Mouse (Mus musculus): ENCODE data around the gene Krt23.

Gene Krt23

DNA sequence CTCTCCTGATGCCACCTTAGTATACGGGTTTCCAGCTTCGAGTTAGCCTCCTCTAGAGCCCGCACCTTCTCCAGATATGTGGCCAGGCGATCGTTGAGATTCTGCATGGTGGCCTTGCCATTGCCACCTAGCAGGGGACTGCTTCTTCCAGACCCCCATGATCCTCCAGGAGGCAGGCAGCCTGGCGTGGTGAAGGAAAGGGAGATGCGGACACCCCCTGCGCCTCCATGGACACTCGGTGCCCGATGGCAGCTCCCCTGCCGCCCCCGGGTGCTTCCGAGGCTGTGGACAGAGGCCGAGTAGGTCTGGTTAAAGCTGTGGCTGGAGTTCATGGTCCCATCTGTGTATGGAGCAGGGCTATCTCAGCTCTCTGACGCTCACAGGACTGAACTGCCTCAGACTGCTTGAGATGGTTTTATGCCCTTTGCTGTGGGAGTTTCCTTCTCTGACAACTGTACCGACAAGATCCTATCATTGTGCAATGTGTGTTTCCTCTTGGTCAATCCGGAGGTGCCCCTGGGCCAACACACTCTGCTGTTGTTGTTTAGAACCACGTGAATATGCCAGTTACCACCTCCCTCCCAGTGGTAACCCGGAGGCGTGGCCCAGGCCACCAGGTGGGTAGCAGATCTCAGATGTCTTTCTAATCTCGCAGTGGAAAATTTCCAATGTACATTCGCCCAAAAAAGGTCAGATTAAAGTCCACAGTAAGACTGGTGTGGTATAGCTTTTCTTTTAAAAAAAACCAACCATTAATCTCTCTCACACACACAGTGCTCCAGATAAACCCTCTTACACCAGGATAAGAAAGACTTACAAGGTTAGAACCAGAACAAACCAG lies at the start of gene Krt23:
Gene Krt23, minus strand, starts transcription at position 405 of the 841 bp plus-strand sequence.
- ATAC-seq (ENCODE audit: insufficient number of reproducible peaks, low FRiP score, low TSS enrichment) = no peak

DNA sequence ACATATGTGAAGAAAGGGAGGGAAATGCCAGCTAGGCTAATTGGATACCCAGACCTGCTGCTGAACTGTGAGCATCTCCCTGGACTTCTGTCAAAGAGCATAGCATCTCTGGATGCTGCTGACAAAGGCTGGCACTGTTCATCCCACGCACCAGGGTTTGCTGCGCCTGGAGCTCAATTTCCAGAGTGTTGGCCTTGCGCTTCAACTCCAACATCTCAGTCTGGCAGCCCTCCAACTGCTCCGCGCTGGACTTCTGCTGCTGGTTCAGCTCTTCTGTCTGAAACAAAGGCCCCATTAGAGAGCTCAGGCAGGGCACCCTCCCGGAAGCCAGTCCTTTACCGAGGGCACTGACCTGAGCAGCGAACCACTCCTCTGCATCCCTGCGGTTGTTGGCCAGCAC lies 46.8 kb upstream of the Krt23 start:
- ATAC-seq (ENCODE audit: insufficient number of reproducible peaks, low FRiP score, low TSS enrichment) = no peak

GRCm38 (mm10) chr11:99521288-99521860 lies 28.4 kb upstream of the Krt23 start, which contains the start of gene Krt39:
Gene Krt39 (minus strand): TSS chr11:99521338.
- no peak for ATAC-seq (ENCODE audit: insufficient number of reproducible peaks, low FRiP score, low TSS enrichment)

GRCm38 (mm10) chr11:99514098-99514497 lies 21.2 kb upstream of the Krt23 start:
- no peak for ATAC-seq (ENCODE audit: insufficient number of reproducible peaks, low FRiP score, low TSS enrichment)

DNA sequence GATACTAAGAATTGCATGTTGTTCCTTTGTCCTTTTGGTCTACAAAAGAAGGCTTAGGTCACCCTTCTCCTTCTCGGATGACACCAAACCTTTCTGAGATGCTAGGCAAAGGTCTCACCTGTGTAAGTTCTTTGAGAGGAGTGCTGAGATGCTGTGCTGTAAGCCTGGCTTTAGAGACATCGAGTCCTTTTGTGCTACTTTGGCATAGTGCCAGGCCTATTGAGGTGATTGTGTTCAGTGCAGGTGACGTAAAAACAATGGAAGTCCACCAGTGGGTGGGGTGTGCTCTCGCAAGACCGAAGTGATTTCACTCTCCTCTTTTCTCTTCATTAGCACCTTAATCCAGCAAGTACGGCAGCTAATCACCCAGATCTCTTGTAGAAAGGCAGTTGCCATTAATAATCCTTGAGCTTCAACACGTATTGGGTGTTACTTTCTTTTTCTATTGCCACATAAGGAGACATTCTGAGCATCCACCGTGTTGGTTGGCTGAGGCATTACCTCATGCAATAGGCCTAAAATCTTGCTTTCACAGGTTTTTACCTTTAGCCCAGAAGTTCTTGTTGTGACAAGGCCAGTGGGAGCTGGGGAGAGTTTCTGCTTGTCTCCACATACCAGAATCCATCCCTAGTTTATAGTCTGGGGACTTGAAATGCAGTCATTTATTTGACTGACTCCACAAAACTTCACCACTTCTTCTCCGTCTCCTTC lies 7.3 kb upstream of the Krt23 start:
- ATAC-seq (ENCODE audit: insufficient number of reproducible peaks, low FRiP score, low TSS enrichment) = no peak

DNA sequence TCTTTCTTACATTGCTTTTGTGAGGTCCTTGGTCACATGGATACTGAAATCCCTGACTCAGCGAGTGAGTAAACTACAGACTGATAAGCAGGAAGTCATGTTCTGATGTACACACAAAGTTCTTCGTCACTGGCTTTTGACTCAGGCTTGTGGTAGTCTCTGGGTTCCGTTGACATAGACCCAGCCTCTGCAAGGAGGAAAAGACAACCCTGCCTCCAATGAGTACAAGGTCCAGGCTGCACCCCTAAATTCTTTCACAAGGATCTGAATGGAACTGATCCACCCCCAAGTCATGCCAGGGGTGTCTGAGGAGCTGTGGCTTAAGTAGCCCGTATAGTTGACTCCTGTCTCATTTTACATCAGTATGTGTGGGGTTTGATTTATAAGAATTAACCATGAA lies 3.5 kb upstream of the Krt23 start:
- ATAC-seq (ENCODE audit: insufficient number of reproducible peaks, low FRiP score, low TSS enrichment) = no peak

DNA sequence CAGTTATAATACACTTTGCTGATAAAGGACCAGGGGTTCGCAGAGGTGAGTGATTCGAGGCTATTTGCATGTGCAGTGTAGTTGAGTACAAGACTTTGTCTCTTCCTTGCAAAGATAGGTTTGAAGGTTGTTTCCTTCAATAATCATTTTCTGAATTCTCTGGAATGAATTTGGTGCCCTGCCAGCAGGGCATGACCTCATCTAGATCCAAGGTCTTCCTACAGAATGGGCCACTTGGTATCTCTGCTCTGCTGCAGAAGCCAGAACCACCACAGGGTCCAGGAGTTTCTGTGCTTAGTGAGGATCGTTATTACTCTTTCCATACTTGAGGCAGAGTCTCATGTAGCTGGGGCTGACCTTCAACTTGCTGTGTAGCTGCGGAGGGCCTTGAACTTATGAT lies 1.8 kb upstream of the Krt23 start:
- ATAC-seq (ENCODE audit: insufficient number of reproducible peaks, low FRiP score, low TSS enrichment) = no peak

DNA sequence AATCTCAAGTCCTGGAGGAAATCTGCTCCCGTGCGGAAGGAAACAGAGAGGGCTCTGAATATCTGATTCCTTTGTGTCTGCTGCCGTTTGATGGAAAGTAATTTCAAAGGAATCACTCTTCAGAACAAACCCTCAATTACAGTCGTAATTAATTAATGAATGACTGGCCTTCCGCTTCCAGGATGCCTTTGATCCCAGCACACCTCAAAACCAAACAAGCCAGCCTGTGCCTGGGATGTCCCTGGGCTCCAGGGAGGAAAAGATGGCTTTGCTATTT lies 575 bp upstream of the Krt23 start:
- no peak for ATAC-seq (ENCODE audit: insufficient number of reproducible peaks, low FRiP score, low TSS enrichment)

GRCm38 (mm10) chr11:99491040-99491439 lies 1.9 kb downstream of the Krt23 start:
- ATAC-seq (ENCODE audit: insufficient number of reproducible peaks, low FRiP score, low TSS enrichment) = no peak

GRCm38 (mm10) chr11:99490624-99491023 lies 2.3 kb downstream of the Krt23 start:
- no peak for ATAC-seq (ENCODE audit: insufficient number of reproducible peaks, low FRiP score, low TSS enrichment)

DNA sequence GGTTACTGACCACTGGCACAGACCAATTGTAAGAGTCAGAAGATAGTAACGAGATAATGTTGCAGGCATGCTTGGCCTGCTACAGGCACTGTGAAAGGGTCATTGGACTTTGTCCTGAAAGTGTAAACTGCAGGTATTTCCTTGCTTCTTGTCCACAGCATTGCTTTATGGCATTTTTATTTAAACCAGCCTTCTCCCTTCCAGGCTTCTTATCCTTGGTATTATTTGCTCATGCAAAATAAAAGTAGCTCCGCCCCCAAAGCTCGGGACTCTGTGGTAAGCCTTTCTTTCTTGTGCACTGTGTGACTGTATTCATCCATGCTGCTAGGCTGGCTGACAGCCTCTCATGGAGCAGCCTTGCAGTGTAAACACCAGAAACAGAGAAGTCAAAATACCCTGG lies 3.7 kb downstream of the Krt23 start:
- ATAC-seq (ENCODE audit: insufficient number of reproducible peaks, low FRiP score, low TSS enrichment) = no peak

DNA sequence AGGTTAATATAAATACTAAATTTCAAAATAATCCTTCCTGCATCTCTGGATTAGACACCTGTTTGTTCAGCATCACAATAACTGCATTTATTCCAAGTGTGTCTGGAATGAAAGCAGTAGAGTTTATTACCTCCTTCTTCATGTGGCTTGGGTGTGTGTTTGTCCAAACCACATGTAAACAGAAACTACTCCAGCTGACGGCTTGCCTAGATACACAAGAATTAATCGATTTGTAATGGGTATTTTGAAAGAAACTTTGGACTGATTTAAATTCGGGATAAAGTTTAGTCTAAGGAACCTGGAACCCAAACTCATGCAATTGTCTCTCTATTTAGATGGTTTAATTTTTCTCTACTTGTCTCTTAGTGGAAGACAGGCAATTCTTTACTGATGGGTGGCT lies 18.0 kb downstream of the Krt23 start:
- ATAC-seq (ENCODE audit: insufficient number of reproducible peaks, low FRiP score, low TSS enrichment) = no peak

DNA sequence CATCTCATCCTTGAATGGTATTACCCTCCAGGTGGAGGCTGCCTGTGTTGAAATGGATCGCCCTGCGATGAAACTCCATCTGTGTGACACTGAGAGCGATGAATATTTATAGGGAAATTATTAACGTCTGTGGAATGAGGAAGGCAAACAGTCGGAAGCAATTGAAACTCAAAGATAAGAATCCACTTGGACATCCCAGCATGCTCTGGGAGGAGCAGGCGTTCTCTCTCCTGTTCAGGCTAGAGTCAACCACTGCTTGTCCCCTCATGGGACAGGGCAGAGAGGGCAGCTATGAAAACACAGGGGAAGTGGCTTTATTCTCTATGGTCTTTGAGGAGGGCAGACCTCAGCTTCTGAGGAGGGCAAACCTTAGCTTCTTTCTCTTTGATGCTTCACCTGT lies 19.5 kb downstream of the Krt23 start:
- no peak for ATAC-seq (ENCODE audit: insufficient number of reproducible peaks, low FRiP score, low TSS enrichment)

GRCm38 (mm10) chr11:99472405-99472804 lies 20.5 kb downstream of the Krt23 start:
- ATAC-seq (ENCODE audit: insufficient number of reproducible peaks, low FRiP score, low TSS enrichment) = no peak

DNA sequence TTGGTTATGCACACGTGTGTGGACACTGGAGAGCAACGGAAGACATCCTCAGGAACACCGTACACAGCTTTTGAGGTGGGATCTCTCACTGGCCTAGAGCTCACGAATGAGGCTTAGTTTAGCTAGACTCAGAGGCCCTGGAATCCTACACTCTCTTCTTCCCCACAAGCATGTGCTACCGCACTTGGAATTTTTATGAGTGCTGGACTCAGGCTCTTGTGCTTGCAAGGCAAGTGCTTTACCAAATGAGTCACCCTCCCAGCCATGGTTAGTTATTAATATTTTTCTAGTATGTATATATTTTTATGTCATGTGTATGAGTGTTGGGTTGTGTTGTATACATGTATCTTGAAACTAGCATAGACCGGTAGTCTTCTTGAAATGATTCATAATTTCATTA lies 21.0 kb downstream of the Krt23 start:
- ATAC-seq (ENCODE audit: insufficient number of reproducible peaks, low FRiP score, low TSS enrichment) = no peak

DNA sequence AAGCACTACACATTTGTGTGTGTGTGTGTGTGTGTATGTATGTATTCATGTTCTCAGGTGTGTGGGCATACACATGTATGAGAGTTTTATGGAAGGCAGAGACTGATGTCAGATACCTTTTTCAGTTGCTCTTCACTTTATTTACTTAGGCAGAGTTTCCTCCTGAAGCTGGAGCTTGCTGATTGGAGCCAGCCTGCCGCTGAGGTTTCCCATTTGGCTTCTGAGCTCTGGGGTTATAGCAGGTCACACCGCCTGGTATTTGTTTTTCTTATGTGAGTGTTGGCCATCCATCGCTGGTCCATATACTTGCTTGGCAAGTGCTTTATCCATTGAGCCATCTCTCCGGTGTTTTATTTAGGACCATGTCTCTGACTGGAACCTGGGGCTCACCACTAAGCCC lies 23.7 kb downstream of the Krt23 start:
- ATAC-seq (ENCODE audit: insufficient number of reproducible peaks, low FRiP score, low TSS enrichment) = no peak

DNA sequence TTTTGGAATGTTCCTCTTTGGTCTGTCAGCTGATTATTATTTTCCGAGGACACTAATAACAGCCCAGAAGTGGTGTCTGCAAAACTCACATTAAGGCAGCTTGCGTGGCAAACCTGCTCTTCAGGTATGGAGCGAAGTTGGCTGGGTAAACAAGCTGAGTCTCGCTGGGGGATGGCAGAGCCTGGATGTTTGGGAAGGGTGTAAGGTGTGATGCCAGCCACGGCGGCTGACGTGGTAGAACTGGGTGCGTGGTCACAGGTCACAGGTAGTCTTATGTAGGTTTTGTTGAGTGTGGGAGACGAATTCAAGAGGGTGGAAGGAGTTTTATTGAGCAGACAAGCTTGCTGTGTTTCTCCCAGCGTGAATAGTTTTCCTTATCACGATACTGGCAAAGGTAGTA lies 24.4 kb downstream of the Krt23 start:
- ATAC-seq (ENCODE audit: insufficient number of reproducible peaks, low FRiP score, low TSS enrichment) = no peak

DNA sequence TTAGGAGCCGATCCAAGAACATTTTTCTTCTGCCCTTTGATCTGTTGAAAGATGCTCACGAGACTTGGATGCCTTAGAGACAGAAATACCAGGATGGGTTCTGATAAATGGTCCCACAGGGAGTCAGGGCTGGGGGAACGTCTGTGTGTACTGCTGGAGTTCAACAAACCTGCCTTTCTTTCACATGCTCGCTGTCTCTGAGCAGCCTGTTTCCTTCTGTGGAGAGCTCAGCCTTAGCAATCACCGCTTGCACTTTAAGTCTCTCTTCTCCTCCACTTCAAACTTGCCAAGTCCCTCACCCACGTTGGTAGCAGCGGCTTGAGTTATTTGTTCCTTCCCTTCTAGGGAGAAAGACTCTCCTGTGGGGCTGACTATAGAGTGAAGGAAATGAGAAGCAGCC lies 26.6 kb downstream of the Krt23 start:
- no peak for ATAC-seq (ENCODE audit: insufficient number of reproducible peaks, low FRiP score, low TSS enrichment)

DNA sequence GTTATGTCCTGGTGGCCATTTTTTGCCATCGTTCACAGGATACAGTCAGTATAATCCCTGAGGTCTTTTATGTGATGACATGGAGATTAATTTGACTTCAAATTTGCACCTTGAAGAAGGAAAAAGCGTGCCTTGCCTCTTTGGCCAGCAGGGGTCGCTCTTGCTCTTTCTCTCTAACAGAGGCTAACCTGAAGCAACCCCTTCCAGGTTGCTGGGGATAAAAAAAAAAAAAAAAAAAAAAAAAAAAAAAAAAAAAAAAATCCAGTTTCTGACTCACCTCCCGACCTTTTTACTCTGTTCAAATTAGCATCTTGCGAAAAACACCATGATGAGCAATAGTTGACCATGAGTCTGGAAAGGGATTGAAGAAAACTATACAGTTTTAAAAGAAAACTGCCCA lies 28.1 kb downstream of the Krt23 start:
- no peak for ATAC-seq (ENCODE audit: insufficient number of reproducible peaks, low FRiP score, low TSS enrichment)

DNA sequence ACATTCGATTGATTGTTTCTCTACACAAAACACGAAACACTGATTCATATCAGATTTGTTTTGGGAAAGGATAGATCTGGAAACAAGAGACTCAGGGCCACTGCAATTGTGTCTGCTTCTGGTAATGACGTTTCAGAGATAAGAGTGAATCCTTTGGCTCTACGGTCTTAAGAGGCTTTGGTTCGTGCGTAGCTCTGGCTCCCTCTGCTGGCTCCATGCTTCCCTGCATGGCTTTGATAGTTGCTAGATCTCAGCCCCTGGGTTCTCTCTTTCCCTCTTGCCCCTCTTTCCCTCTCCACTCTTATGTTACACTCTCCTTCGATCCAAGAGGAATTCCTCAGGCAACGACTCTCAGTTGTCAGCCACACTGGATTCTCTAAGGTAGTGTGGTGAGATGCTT lies 29.8 kb downstream of the Krt23 start:
- ATAC-seq (ENCODE audit: insufficient number of reproducible peaks, low FRiP score, low TSS enrichment) = no peak

DNA sequence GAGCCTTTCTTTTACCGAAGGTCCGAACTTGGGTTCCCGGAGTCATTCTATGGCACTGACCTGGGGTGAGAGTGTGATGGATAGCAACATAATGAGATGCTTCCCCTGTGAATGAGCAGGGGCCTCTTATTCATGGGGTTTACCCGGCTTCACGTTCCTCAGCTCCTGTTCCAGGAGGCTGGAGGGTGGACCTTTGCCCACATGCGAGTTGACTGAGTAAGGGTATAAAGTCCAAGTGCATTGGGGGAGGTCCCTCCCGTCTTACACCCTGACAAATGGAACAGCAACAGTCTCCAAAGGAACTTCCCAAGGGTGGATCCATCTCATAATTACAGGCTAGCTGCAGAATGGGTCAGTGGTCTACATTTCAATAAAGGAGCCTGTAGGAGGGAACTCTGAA lies 31.2 kb downstream of the Krt23 start:
- no peak for ATAC-seq (ENCODE audit: insufficient number of reproducible peaks, low FRiP score, low TSS enrichment)

GRCm38 (mm10) chr11:99458887-99459286 lies 34.0 kb downstream of the Krt23 start:
- ATAC-seq (ENCODE audit: insufficient number of reproducible peaks, low FRiP score, low TSS enrichment) = no peak
